Mouse (Mus musculus) cortical plate, adult 2 months (tissue): Measurements from ENCODE around the gene Caln1.

Experiments used
- CTCF ChIP-seq: fragments of 200-500 bp; IDR thresholded peaks from 2 replicates; pipeline ENCODE4 v1.5.1; 2011; ENCODE audit warnings: mild to moderate bottlenecking, control low read depth, low read length; ENCODE audit not compliant: insufficient read depth; ENCODE audit errors: extremely low read depth
- POLR2A ChIP-seq: fragments of 200-500 bp; IDR thresholded peaks from 2 replicates; pipeline ENCODE4 v1.6.1; 2011; ENCODE audit warnings: mild to moderate bottlenecking, low read length, control low read depth; ENCODE audit not compliant: insufficient read depth; ENCODE audit errors: extremely low read depth

DNA sequence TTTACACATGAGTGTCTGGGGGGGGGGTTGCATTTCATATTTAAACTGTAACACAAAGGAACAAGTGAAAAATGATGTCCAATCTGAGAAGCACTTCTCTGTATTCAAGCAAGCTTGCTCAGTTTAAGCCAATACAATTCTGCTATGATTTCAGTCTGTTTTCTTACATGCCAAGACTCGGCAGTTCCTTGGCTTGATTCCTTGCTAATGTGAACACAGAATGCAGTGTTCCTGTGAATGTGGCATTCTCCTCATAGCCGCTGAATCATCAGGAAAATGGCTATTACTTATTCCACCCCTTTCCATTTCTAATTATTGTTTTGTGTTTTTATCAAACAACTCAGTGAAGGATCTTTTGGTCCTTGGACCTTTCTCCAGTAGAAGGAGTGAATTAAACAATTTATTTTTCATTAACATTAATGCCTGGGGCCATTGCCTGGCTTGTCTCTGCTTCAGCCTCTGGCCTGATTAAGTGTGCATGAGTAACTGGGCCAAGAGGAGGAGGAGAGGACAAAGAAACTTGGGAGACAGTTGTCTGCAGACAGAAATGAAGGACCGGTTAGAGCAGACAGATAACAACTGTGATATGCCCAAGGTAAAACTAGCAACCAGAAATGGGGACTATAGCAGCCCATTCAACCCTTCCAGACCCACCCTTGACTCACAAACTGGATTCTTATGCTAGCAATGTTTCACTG lies 423.6 kb downstream of the Caln1 start:
- TF ChIP-seq CTCF (no peak), POLR2A (no peak)
